Mouse (Mus musculus): Measurements from ENCODE around the gene Cacybp. TPM values are rescaled to one million over a fixed set of nuclear protein-coding genes. Genes with fewer than 3 reads are reported as not detected.

The Cacybp gene
- polyA plus RNA-seq, 1 experiment from 2014 or later = 305 TPM

DNA sequence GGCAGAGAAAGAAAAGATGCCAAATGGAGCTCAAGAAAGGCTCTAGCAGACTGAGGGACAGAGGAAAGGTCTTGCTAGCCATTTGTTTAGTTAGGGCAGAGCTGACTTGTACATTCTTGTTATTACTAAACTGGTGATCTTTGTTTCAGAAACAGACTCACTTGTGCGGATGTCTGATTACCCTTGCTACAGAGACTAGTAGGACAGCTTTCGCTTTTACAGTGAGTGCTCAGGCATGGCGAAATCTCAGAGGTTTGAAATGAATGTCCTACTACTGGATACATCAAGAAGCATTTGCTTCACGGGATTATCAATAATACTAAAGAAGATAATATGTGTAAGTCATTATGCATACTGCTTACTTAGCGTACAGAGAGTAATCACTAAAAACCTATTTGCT is 32.0 kb upstream of the Cacybp start:
- Histone ChIP-seq H3K27ac (no peak overlapping the region), H3K9ac (no peak overlapping the region), H3K4me3 (replicated peaks) (no peak overlapping the region), H3K4me1 (no peaks in the 10 kb centered on the region), H3K27me3 (no peaks in the 10 kb centered on the region), H3K4me2 (no peak overlapping the region), H3K9me3 (no peaks in the 10 kb centered on the region), H3K36me3 (replicated peaks) (no peaks in the 10 kb centered on the region)
- no peak for ATAC-seq (ENCODE audit: low FRiP score)
- WGBS = 90% methylated on average over 5 of the region's 5 CpGs

- Histone ChIP-seq H3K27ac (no peak overlapping the region), H3K4me1 (no peaks in the 10 kb centered on the region), H3K4me2 (no peak overlapping the region), H3K27me3 (no peaks in the 10 kb centered on the region), H3K9ac (no peak overlapping the region), H3K36me3 (replicated peaks) (no peaks in the 10 kb centered on the region), H3K9me3 (no peaks in the 10 kb centered on the region), H3K4me3 (replicated peaks) (no peak overlapping the region)
- WGBS = 90% methylated on average over 2 of the region's 2 CpGs
- no peak for ATAC-seq (ENCODE audit: low FRiP score)
Observed at GRCm38 (mm10) chr1:160240091-160240490, 27.4 kb upstream of the Cacybp start.

DNA sequence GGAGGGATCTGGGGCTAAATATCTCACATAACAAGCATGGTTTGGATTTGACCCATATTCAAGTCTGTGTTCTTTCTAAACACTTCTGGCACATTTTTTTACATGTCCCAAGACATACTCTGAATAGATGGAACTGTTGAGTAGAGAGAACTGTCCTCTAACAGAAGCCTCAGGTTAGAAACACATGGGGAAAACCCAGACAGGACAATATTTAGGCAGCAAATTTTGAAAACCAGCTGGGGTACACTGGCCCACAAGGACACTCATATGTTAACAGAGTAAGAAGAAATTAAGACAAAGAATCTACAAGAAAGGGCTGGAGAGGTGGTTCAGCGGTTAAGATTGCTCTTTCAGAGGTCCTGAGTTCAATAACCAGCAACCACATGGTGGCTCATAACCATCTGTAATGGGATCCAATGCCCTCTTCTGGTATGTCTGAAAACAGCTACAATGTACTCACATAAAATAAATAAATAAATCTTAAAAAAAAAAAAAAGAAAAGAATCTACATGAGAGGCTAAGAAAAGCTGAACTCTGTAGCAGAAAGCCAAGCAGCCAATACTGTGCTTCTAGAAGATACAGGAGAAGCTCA is 26.3 kb upstream of the Cacybp start:
- no peaks in the 10 kb centered on the region for H3K4me1 ChIP-seq
- ATAC-seq (ENCODE audit: low FRiP score) = no peak
- H3K4me2 ChIP-seq = no peak overlapping the region
- no peaks in the 10 kb centered on the region for H3K27me3 ChIP-seq
- H3K4me3 ChIP-seq (replicated peaks) = no peak overlapping the region
- no peak overlapping the region for H3K27ac ChIP-seq
- no peak overlapping the region for H3K9ac ChIP-seq
- H3K9me3 ChIP-seq = no peaks in the 10 kb centered on the region
- H3K36me3 ChIP-seq (replicated peaks) = no peaks in the 10 kb centered on the region
- 93% methylated on average over 1 of the region's 1 CpGs for WGBS

GRCm38 (mm10) chr1:160237981-160238380 is 25.3 kb upstream of the Cacybp start:
- Histone ChIP-seq H3K27ac (no peak overlapping the region), H3K27me3 (no peaks in the 10 kb centered on the region), H3K4me1 (no peaks in the 10 kb centered on the region), H3K4me2 (no peak overlapping the region), H3K9me3 (no peaks in the 10 kb centered on the region), H3K9ac (no peak overlapping the region), H3K4me3 (replicated peaks) (no peak overlapping the region), H3K36me3 (replicated peaks) (no peaks in the 10 kb centered on the region)
- ATAC-seq (ENCODE audit: low FRiP score) = no peak
- WGBS = 94% methylated on average over 2 of the region's 2 CpGs

DNA sequence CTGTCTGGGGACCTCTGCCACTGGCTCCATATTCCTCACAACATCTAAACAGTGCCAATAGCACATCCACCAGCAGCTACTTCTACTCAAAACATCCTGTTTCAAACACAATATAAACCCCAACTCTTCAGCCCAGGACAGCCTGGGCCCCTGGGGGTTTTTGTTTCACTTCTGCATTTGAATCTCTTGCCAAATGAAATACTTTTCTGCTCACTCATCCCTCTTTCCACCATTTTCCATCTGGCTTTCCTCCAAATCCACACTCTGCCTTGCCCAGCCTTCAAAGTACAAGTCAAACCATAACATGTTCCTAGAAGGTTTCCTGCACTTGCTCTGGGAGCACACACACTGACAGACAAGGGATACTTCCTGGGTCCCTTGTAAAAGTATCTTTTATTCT is 21.2 kb upstream of the Cacybp start:
- no peak overlapping the region for H3K9ac ChIP-seq
- no peaks in the 10 kb centered on the region for H3K27me3 ChIP-seq
- H3K9me3 ChIP-seq = no peaks in the 10 kb centered on the region
- no peak overlapping the region for H3K4me3 ChIP-seq (replicated peaks)
- H3K36me3 ChIP-seq (replicated peaks) = no peaks in the 10 kb centered on the region
- no peak overlapping the region for H3K27ac ChIP-seq
- H3K4me2 ChIP-seq = no peak overlapping the region
- peaks cover 8% of the 10 kb centered on the region for H3K4me1 ChIP-seq
- ATAC-seq (ENCODE audit: low FRiP score) = no peak

DNA sequence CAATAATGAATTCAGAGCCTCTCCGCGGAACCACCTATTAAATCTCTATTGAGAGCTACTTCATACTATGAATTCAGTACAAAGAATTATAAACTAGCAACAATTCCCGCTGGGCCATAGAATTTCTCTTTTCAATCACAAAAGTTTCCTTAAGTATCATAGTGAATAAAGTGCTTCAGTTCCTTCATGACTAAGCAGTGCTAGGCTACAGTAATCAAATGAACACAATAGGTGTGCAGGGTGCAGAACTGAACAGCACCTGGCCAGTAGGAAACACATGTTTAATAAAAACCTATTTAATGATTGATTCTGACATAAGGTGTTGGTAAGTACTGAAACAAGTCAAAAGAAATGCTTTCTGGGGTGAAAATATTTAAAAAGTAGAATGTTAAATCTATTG is 19.4 kb upstream of the Cacybp start:
- no peaks in the 10 kb centered on the region for H3K27me3 ChIP-seq
- H3K9ac ChIP-seq = no peak overlapping the region
- ATAC-seq (ENCODE audit: low FRiP score) = no peak
- no peak overlapping the region for H3K4me3 ChIP-seq (replicated peaks)
- WGBS = 40% methylated on average over 3 of the region's 3 CpGs
- peaks cover 8% of the 10 kb centered on the region for H3K4me1 ChIP-seq
- H3K36me3 ChIP-seq (replicated peaks) = no peaks in the 10 kb centered on the region
- no peak overlapping the region for H3K27ac ChIP-seq
- no peaks in the 10 kb centered on the region for H3K9me3 ChIP-seq
- no peak overlapping the region for H3K4me2 ChIP-seq

- H3K36me3 ChIP-seq (replicated peaks) = no peaks in the 10 kb centered on the region
- no peak for ATAC-seq (ENCODE audit: low FRiP score)
- H3K4me3 ChIP-seq (replicated peaks) = no peak overlapping the region
- 69% methylated on average over 4 of the region's 4 CpGs for WGBS
- H3K27ac ChIP-seq = no peak overlapping the region
- peaks cover 8% of the 10 kb centered on the region for H3K4me1 ChIP-seq
- H3K4me2 ChIP-seq = no peak overlapping the region
- no peaks in the 10 kb centered on the region for H3K9me3 ChIP-seq
- no peaks in the 10 kb centered on the region for H3K27me3 ChIP-seq
- no peak overlapping the region for H3K9ac ChIP-seq
Observed at GRCm38 (mm10) chr1:160231013-160231412, 18.3 kb upstream of the Cacybp start.

DNA sequence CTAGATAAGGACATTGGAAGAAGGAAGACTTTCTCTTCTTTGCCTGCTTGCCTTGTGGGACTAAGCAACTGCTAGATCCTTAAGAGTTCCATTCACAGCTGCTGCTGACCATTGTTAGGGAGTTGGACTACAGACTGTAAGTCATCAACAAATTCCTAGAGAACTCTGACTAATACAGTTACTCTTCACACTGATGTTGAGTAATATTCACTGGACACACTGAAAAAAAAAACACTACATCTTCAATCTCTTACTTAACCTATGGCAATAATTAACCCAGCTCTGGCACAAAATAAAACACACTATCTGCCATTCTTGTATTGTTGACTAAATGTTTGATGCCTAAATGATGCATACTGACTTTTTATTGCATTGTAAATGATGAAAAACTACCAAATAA is 15.2 kb upstream of the Cacybp start:
- no peak overlapping the region for H3K9ac ChIP-seq
- peaks cover 8% of the 10 kb centered on the region for H3K4me1 ChIP-seq
- no peaks in the 10 kb centered on the region for H3K36me3 ChIP-seq (replicated peaks)
- no peak overlapping the region for H3K27ac ChIP-seq
- H3K9me3 ChIP-seq = no peaks in the 10 kb centered on the region
- no peak for ATAC-seq (ENCODE audit: low FRiP score)
- no peak overlapping the region for H3K4me2 ChIP-seq
- H3K27me3 ChIP-seq = no peaks in the 10 kb centered on the region
- no peak overlapping the region for H3K4me3 ChIP-seq (replicated peaks)

GRCm38 (mm10) chr1:160227196-160227595 is 14.5 kb upstream of the Cacybp start:
- no peaks in the 10 kb centered on the region for H3K27me3 ChIP-seq
- no peaks in the 10 kb centered on the region for H3K36me3 ChIP-seq (replicated peaks)
- peaks cover 8% of the 10 kb centered on the region for H3K4me1 ChIP-seq
- no peak overlapping the region for H3K4me3 ChIP-seq (replicated peaks)
- H3K27ac ChIP-seq = no peak overlapping the region
- no peak overlapping the region for H3K4me2 ChIP-seq
- no peaks in the 10 kb centered on the region for H3K9me3 ChIP-seq
- no peak overlapping the region for H3K9ac ChIP-seq
- ATAC-seq (ENCODE audit: low FRiP score) = no peak
- WGBS = 91% methylated on average over 4 of the region's 4 CpGs

DNA sequence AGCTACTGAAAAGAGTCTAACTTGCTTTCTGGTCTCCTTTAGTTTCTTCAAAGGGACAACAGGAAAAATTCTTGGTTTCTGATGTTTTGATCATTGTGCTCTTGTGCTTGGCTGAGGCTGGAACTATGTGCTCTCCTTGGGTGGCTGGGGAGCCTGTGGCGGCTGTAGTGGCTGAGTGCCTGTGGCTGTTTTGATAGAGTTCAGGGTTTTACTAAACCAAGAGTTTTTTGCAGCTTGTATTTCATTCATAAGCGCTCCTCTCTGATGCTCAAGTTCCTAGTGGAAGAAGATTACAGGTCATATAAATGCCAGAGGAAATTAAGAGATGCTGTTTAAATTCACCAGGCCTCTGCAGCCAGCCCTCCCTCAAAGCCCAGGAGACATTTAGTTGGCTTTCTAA is 11.4 kb upstream of the Cacybp start:
- Histone ChIP-seq H3K27ac (no peak overlapping the region), H3K9me3 (no peaks in the 10 kb centered on the region), H3K4me1 (no peaks in the 10 kb centered on the region), H3K4me2 (no peak overlapping the region), H3K36me3 (replicated peaks) (no peaks in the 10 kb centered on the region), H3K4me3 (replicated peaks) (no peak overlapping the region), H3K9ac (no peak overlapping the region), H3K27me3 (no peaks in the 10 kb centered on the region)
- WGBS = 67% methylated on average over 2 of the region's 2 CpGs
- no peak for ATAC-seq (ENCODE audit: low FRiP score)

GRCm38 (mm10) chr1:160217898-160218297 is 5.2 kb upstream of the Cacybp start:
- no peak overlapping the region for H3K4me2 ChIP-seq
- H3K36me3 ChIP-seq (replicated peaks) = no peaks in the 10 kb centered on the region
- no peak for ATAC-seq (ENCODE audit: low FRiP score)
- no peak overlapping the region for H3K27ac ChIP-seq
- no peaks in the 10 kb centered on the region for H3K27me3 ChIP-seq
- no peak overlapping the region for H3K9ac ChIP-seq
- 0 out of 2 replicates have a peak, but pooled peaks cover 2% of the 10 kb centered on the region for H3K4me1 ChIP-seq
- H3K9me3 ChIP-seq = no peaks in the 10 kb centered on the region
- no peak overlapping the region for H3K4me3 ChIP-seq (replicated peaks)
- WGBS = 88% methylated on average over 3 of the region's 3 CpGs

GRCm38 (mm10) chr1:160214171-160214570 is 1.5 kb upstream of the Cacybp start:
- H3K27ac ChIP-seq = no peak overlapping the region

GRCm38 (mm10) chr1:160212123-160212691 is 468 bp downstream of the Cacybp start:
- Histone ChIP-seq H3K9me3 (no peaks in the 10 kb centered on the region), H3K27ac (peak overlapping the region; percentile 99), H3K4me1 (peaks cover 22% of the 10 kb centered on the region), H3K4me2 (peak overlapping the region; percentile 71), H3K9ac (peak overlapping the region; percentile 96), H3K4me3 (replicated peaks) (peak overlapping the region; percentile 90), H3K36me3 (replicated peaks) (peaks cover 8% of the 10 kb centered on the region), H3K27me3 (no peaks in the 10 kb centered on the region)
- peak; percentile 79 for ATAC-seq (ENCODE audit: low FRiP score)
- under 1% methylated on average over 45 of the region's 45 CpGs for WGBS

More at GRCm38 (mm10) chr1:160214171-160214570, 1.5 kb upstream of the Cacybp start:
- Histone ChIP-seq H3K36me3 (replicated peaks) (no peaks in the 10 kb centered on the region), H3K9me3 (no peaks in the 10 kb centered on the region), H3K4me3 (replicated peaks) (no peak overlapping the region), H3K4me2 (peak overlapping the region; percentile 71), H3K4me1 (peaks cover 22% of the 10 kb centered on the region), H3K27me3 (no peaks in the 10 kb centered on the region), H3K9ac (no peak overlapping the region)
- WGBS = 89% methylated on average over 7 of the region's 7 CpGs
- no peak for ATAC-seq (ENCODE audit: low FRiP score)
